In genomic region chr19:5810840-5811563, GRCm38 (mm10) we compare ENCODE assay signal across 8 mouse cellular contexts. TPM values are rescaled to one million over a fixed set of nuclear protein-coding genes. Genes with fewer than 3 reads are reported as not detected.
DNase-seq lines count a peak whose midpoint lies in the region; ATAC-seq lines count a peak whose summit lies in the region.

No protein-coding gene starts in this region.

- peak overlapping the region; percentile 37; the same call in 1 of the 2 replicates for H3K4me2 ChIP-seq in heart, embryonic 11.5 days
- H3K4me2 ChIP-seq in hindbrain, embryonic 12.5 days (replicated peaks): no peak overlapping the region
- H3K4me2 ChIP-seq in midbrain, embryonic 14.5 days (ENCODE audit: low read length): no peak overlapping the region

- no peak for ATAC-seq in heart, embryonic 11.5 days (replicated peaks; ENCODE audit: insufficient number of reproducible peaks, low FRiP score, low TSS enrichment)
- no peak for ATAC-seq in hindbrain, embryonic 12.5 days (ENCODE audit: low FRiP score)
- no peak for ATAC-seq in midbrain, embryonic 14.5 days (ENCODE audit: low FRiP score, low TSS enrichment)
- no peak for ATAC-seq in megakaryocyte progenitor cell, adult 5-6 weeks (replicated peaks; ENCODE audit: poor library complexity)

- WGBS in heart, embryonic 11.5 days (ENCODE audit: insufficient replicate concordance): 64% methylated on average over 9 of the region's 9 CpGs
- 71% methylated on average over 9 of the region's 9 CpGs for WGBS in hindbrain, embryonic 12.5 days
- 84% methylated on average over 9 of the region's 9 CpGs for WGBS in midbrain, embryonic 14.5 days

- H3K9ac ChIP-seq in heart, embryonic 11.5 days (ENCODE audit: low read depth, low read length): peak overlapping the region; percentile 54
- peak overlapping the region; percentile 20; the same call in 1 of the 2 replicates for H3K9ac ChIP-seq in hindbrain, embryonic 12.5 days
- no peak overlapping the region for H3K9ac ChIP-seq in midbrain, embryonic 14.5 days (replicated peaks; ENCODE audit: low read length)

- no peaks in the 10 kb centered on the region for H3K27me3 ChIP-seq in heart, embryonic 11.5 days (ENCODE audit: control insufficient read depth, insufficient read depth, low read length)
- H3K27me3 ChIP-seq in hindbrain, embryonic 12.5 days: no peaks in the 10 kb centered on the region
- H3K27me3 ChIP-seq in midbrain, embryonic 14.5 days (ENCODE audit: control insufficient read depth, insufficient read depth, low read length): no peaks in the 10 kb centered on the region

- H3K4me1 ChIP-seq in heart, embryonic 11.5 days (ENCODE audit: control insufficient read depth, insufficient read depth, low read length): peaks cover 61% of the 10 kb centered on the region
- peaks cover 57% of the 10 kb centered on the region for H3K4me1 ChIP-seq in hindbrain, embryonic 12.5 days
- H3K4me1 ChIP-seq in midbrain, embryonic 14.5 days (ENCODE audit: control insufficient read depth, insufficient read depth, low read length): peaks cover 44% of the 10 kb centered on the region

- no peaks in the 10 kb centered on the region for H3K36me3 ChIP-seq in heart, embryonic 11.5 days (ENCODE audit: control insufficient read depth, insufficient read depth, low read length)
- H3K36me3 ChIP-seq in hindbrain, embryonic 12.5 days: no peaks in the 10 kb centered on the region
- no peaks in the 10 kb centered on the region for H3K36me3 ChIP-seq in midbrain, embryonic 14.5 days (ENCODE audit: control insufficient read depth, insufficient read depth, low read length)

- no peak for DNase-seq in heart, postnatal 14 days
- peak; percentile 66 for DNase-seq in adrenal gland, postnatal 25 days
- DNase-seq in midbrain, embryonic 14.5 days: no peak
- DNase-seq in urinary bladder, postnatal 4 days (ENCODE audit: low spot score in 2 of 2): no peak
- DNase-seq in cerebellum, postnatal 4 days (ENCODE audit: low spot score in 2 of 2): no peak

- peak overlapping the region; percentile 86 for H3K27ac ChIP-seq in heart, embryonic 11.5 days (ENCODE audit: low read depth, low read length)
- peak overlapping the region; percentile 95 for H3K27ac ChIP-seq in hindbrain, embryonic 12.5 days
- H3K27ac ChIP-seq in midbrain, embryonic 14.5 days (replicated peaks; ENCODE audit: low read depth, low read length): peak overlapping the region; percentile 92

- H3K4me3 ChIP-seq in heart, embryonic 11.5 days (ENCODE audit: low read depth, low read length): no peak overlapping the region
- H3K4me3 ChIP-seq in hindbrain, embryonic 12.5 days: no peak overlapping the region
- no peak overlapping the region for H3K4me3 ChIP-seq in midbrain, embryonic 14.5 days (replicated peaks; ENCODE audit: low read depth, low read length)

- H3K9me3 ChIP-seq in heart, embryonic 11.5 days (replicated peaks; ENCODE audit: control insufficient read depth, low read length): no peaks in the 10 kb centered on the region
- H3K9me3 ChIP-seq in hindbrain, embryonic 12.5 days (replicated peaks): no peaks in the 10 kb centered on the region
- no peaks in the 10 kb centered on the region for H3K9me3 ChIP-seq in midbrain, embryonic 14.5 days (ENCODE audit: control insufficient read depth, low read length)

- intact Hi-C loops in heart, postnatal 14 days (cut with DNase I): no loop called here

RNA-seq across cellular contexts. Expression of gene Scyl1, which starts 39.8 kb away (rescaled TPM):
- 54.8 and 59.4 TPM in 2 replicates for polyA plus RNA-seq in heart, embryonic 11.5 days (2014; fragmentation: Nextera tagmentation; extraction: Ambion mirVana)
- total RNA-seq in heart, postnatal 14 days (2021): 10 to 100 TPM; 66.2 to 67.2 TPM
- total RNA-seq in adrenal gland, postnatal 25 days (2021): 104 and 120 TPM in 2 replicates
- 71.8 and 73.7 TPM in 2 replicates for polyA plus RNA-seq in hindbrain, embryonic 12.5 days (2016; fragmentation: Nextera tagmentation; extraction: Ambion mirVana)
- polyA plus RNA-seq in midbrain, embryonic 14.5 days (2014; fragmentation: Nextera tagmentation; extraction: Ambion mirVana): 73.5 and 78.2 TPM in 2 replicates
- total RNA-seq in megakaryocyte progenitor cell, adult 5-6 weeks (2015): 15.7 and 19.9 TPM in 2 replicates
- 23.9 and 28.2 TPM in 2 replicates for total RNA-seq in megakaryocyte progenitor cell, adult 5-6 weeks (2017)
